Mouse (Mus musculus): Measurements from ENCODE around the gene Ms4a3. TPM values are rescaled to one million over a fixed set of nuclear protein-coding genes. Genes with fewer than 3 reads are reported as not detected.

The Ms4a3 gene
- polyA plus RNA-seq, 1 experiment, result not detected

- Histone ChIP-seq H3K4me3 (ENCODE audit: insufficient read depth, low read length) (no peak overlapping the region), H3K27ac (ENCODE audit: insufficient read depth, low read length) (no peak overlapping the region), H3K4me1 (ENCODE audit: control insufficient read depth, insufficient read depth, low read length) (no peaks in the 10 kb centered on the region)
- TF ChIP-seq POLR2A (IDR thresholded peaks at IDR 0.05; ENCODE audit: extremely low read depth, insufficient read depth, low read length) (no peak), CTCF (IDR thresholded peaks at IDR 0.05; ENCODE audit: extremely low read depth, insufficient read depth, low read length) (no peak)
Observed at GRCm38 (mm10) chr19:11625231-11625630, 15.4 kb downstream of the Ms4a3 start.

- TF ChIP-seq POLR2A (IDR thresholded peaks at IDR 0.05; ENCODE audit: extremely low read depth, insufficient read depth, low read length) (no peak), CTCF (IDR thresholded peaks at IDR 0.05; ENCODE audit: extremely low read depth, insufficient read depth, low read length) (no peak)
- Histone ChIP-seq H3K4me1 (ENCODE audit: control insufficient read depth, insufficient read depth, low read length) (no peaks in the 10 kb centered on the region), H3K27ac (ENCODE audit: insufficient read depth, low read length) (no peak overlapping the region), H3K4me3 (ENCODE audit: insufficient read depth, low read length) (no peak overlapping the region)
Observed at GRCm38 (mm10) chr19:11624800-11625199, 15.9 kb downstream of the Ms4a3 start.

GRCm38 (mm10) chr19:11623551-11623950 is 17.1 kb downstream of the Ms4a3 start, which contains the start of gene Ms4a2:
TSS of gene Ms4a2 (minus strand) at chr19:11623719.
- TF ChIP-seq POLR2A (IDR thresholded peaks at IDR 0.05; ENCODE audit: extremely low read depth, insufficient read depth, low read length) (no peak), CTCF (IDR thresholded peaks at IDR 0.05; ENCODE audit: extremely low read depth, insufficient read depth, low read length) (no peak)
- H3K4me1 ChIP-seq (ENCODE audit: control insufficient read depth, insufficient read depth, low read length), result no peaks in the 10 kb centered on the region
- no peak within 1 kb of the TSS for H3K4me3 ChIP-seq (ENCODE audit: insufficient read depth, low read length)
- no peak within 1 kb of the TSS for H3K27ac ChIP-seq (ENCODE audit: insufficient read depth, low read length)

- Histone ChIP-seq H3K4me3 (ENCODE audit: insufficient read depth, low read length) (no peak overlapping the region), H3K27ac (ENCODE audit: insufficient read depth, low read length) (no peak overlapping the region), H3K4me1 (ENCODE audit: control insufficient read depth, insufficient read depth, low read length) (no peaks in the 10 kb centered on the region)
- TF ChIP-seq CTCF (IDR thresholded peaks at IDR 0.05; ENCODE audit: extremely low read depth, insufficient read depth, low read length), result no peak
- no peak for TF ChIP-seq POLR2A (IDR thresholded peaks at IDR 0.05; ENCODE audit: extremely low read depth, insufficient read depth, low read length)
Observed at GRCm38 (mm10) chr19:11617983-11618382, 22.7 kb downstream of the Ms4a3 start.

DNA sequence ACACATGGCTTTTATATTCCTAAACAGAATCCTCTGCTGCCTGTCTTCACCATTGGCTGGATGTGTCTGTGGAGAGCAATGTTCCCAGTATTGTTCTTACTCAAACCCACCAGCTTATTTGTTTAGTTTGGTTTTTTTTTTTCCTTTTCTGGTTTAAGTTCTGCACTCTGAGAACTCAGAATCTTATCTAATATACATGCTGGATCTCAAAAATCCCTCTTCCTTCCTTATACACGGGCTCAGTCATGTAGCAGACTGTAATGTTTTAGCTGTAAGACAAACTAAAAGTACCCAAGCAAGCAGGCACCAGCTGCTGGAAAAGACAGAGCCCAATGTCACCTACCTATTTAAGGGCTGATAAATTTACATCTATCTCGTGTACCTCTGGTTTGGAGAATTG is 25.8 kb downstream of the Ms4a3 start:
- H3K4me1 ChIP-seq (ENCODE audit: control insufficient read depth, insufficient read depth, low read length), result no peaks in the 10 kb centered on the region
- TF ChIP-seq POLR2A (IDR thresholded peaks at IDR 0.05; ENCODE audit: extremely low read depth, insufficient read depth, low read length), result no peak
- TF ChIP-seq CTCF (IDR thresholded peaks at IDR 0.05; ENCODE audit: extremely low read depth, insufficient read depth, low read length), result no peak
- no peak overlapping the region for H3K4me3 ChIP-seq (ENCODE audit: insufficient read depth, low read length)
- H3K27ac ChIP-seq (ENCODE audit: insufficient read depth, low read length), result no peak overlapping the region

- TF ChIP-seq CTCF (IDR thresholded peaks at IDR 0.05; ENCODE audit: extremely low read depth, insufficient read depth, low read length) (no peak), POLR2A (IDR thresholded peaks at IDR 0.05; ENCODE audit: extremely low read depth, insufficient read depth, low read length) (no peak)
- Histone ChIP-seq H3K4me3 (ENCODE audit: insufficient read depth, low read length) (no peak overlapping the region), H3K27ac (ENCODE audit: insufficient read depth, low read length) (no peak overlapping the region), H3K4me1 (ENCODE audit: control insufficient read depth, insufficient read depth, low read length) (no peaks in the 10 kb centered on the region)
Observed at GRCm38 (mm10) chr19:11613776-11614443, 26.7 kb downstream of the Ms4a3 start.

- no peak overlapping the region for H3K4me3 ChIP-seq (ENCODE audit: insufficient read depth, low read length)
- H3K27ac ChIP-seq (ENCODE audit: insufficient read depth, low read length), result no peak overlapping the region
- TF ChIP-seq POLR2A (IDR thresholded peaks at IDR 0.05; ENCODE audit: extremely low read depth, insufficient read depth, low read length) (no peak), CTCF (IDR thresholded peaks at IDR 0.05; ENCODE audit: extremely low read depth, insufficient read depth, low read length) (no peak)
- H3K4me1 ChIP-seq (ENCODE audit: control insufficient read depth, insufficient read depth, low read length), result no peaks in the 10 kb centered on the region
Observed at GRCm38 (mm10) chr19:11613084-11613483, 27.6 kb downstream of the Ms4a3 start.

DNA sequence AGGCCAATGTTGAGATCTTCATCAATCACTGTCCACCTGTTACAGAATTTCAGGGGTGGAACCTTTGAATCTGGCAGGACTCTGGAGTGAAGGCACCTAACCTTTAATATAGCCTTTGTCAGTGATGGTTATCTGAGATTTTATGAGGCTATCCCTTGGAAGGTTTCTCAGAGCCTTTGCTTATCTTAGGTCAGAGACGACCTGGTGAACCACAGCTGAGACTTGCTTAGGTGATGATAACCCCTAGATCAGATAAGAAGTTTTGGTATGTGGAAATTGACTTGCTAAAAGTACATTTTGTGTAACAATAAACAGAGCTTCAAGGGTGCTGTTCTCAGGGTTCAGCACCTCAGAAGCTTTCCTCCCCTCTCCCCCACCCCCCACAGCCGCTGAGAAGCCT is 28.4 kb downstream of the Ms4a3 start:
- Histone ChIP-seq H3K4me1 (ENCODE audit: control insufficient read depth, insufficient read depth, low read length) (no peaks in the 10 kb centered on the region), H3K27ac (ENCODE audit: insufficient read depth, low read length) (no peak overlapping the region), H3K4me3 (ENCODE audit: insufficient read depth, low read length) (no peak overlapping the region)
- TF ChIP-seq CTCF (IDR thresholded peaks at IDR 0.05; ENCODE audit: extremely low read depth, insufficient read depth, low read length) (no peak), POLR2A (IDR thresholded peaks at IDR 0.05; ENCODE audit: extremely low read depth, insufficient read depth, low read length) (no peak)

DNA sequence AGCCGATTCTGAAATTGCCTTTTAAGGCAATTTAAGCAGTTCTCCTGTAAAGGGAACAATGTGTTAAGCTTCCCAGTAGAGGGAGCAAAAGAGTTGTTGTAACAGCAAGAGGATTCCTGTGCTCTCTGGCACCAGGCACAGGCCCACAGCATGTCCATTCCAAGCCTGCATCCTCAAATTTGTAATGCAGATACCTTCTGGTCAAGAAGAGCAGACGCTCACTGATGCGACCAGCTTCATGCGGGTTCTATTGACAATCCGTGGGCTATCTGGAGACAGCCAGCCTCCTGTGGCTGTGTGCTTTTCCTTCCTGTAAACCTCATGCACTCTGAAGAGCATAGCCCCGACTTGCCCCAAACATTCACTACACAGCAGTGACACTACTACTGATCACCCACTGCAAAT is 29.1 kb downstream of the Ms4a3 start:
- H3K27ac ChIP-seq (ENCODE audit: insufficient read depth, low read length), result no peak overlapping the region
- TF ChIP-seq POLR2A (IDR thresholded peaks at IDR 0.05; ENCODE audit: extremely low read depth, insufficient read depth, low read length) (no peak), CTCF (IDR thresholded peaks at IDR 0.05; ENCODE audit: extremely low read depth, insufficient read depth, low read length) (peak; percentile 59)
- no peak overlapping the region for H3K4me3 ChIP-seq (ENCODE audit: insufficient read depth, low read length)
- no peaks in the 10 kb centered on the region for H3K4me1 ChIP-seq (ENCODE audit: control insufficient read depth, insufficient read depth, low read length)

- H3K4me1 ChIP-seq (ENCODE audit: control insufficient read depth, insufficient read depth, low read length), result no peaks in the 10 kb centered on the region
- no peak for TF ChIP-seq POLR2A (IDR thresholded peaks at IDR 0.05; ENCODE audit: extremely low read depth, insufficient read depth, low read length)
- peak; percentile 49; the same call in 1 of the 2 replicates for TF ChIP-seq CTCF (IDR thresholded peaks at IDR 0.05; ENCODE audit: extremely low read depth, insufficient read depth, low read length)
- no peak overlapping the region for H3K4me3 ChIP-seq (ENCODE audit: insufficient read depth, low read length)
- H3K27ac ChIP-seq (ENCODE audit: insufficient read depth, low read length), result no peak overlapping the region
Observed at GRCm38 (mm10) chr19:11608172-11608571, 32.5 kb downstream of the Ms4a3 start.
